Mouse (Mus musculus) midbrain, embryonic 10.5 days (tissue): ENCODE data around the gene Borcs6. TPM values are rescaled to one million over a fixed set of nuclear protein-coding genes. Genes with fewer than 3 reads are reported as not detected.

Source experiments
- DNase-seq: peaks from one replicate; pipeline ENCODE4 v3.0.0-alpha.2; 2017; ENCODE audit warnings: low spot score
- H3K27ac ChIP-seq: fragments of 300-500 bp; sonication (generic); replicated peaks from 2 replicates; pipeline ENCODE4 v1.5.1; 2016; ENCODE audit warnings: mild to moderate bottlenecking
- H3K27me3 ChIP-seq: fragments of 300-500 bp; sonication (generic); 2 replicates; pipeline ENCODE4 v1.6.1; 2016; ENCODE audit warnings: low read depth, mild to moderate bottlenecking; ENCODE audit not compliant: poor library complexity, severe bottlenecking
- H3K36me3 ChIP-seq: fragments of 300-500 bp; sonication (generic); 2 replicates; pipeline ENCODE4 v1.6.1; 2016; ENCODE audit warnings: mild to moderate bottlenecking, moderate library complexity
- H3K4me1 ChIP-seq: fragments of 300-500 bp; sonication (generic); 2 replicates; pipeline ENCODE4 v1.6.1; 2016
- H3K4me3 ChIP-seq: fragments of 300-500 bp; sonication (generic); 2 replicates; pipeline ENCODE4 v1.5.1; 2016; ENCODE audit warnings: mild to moderate bottlenecking, moderate library complexity
- H3K9me3 ChIP-seq: fragments of 300-500 bp; sonication (generic); replicated peaks from 2 replicates; pipeline ENCODE4 v1.6.1; 2016; ENCODE audit warnings: mild to moderate bottlenecking
- WGBS: fragments of 180-500 bp; shearing (Covaris S2); methylation state at CpG from one replicate; pipeline ENCODE4 v1.1.7; 2016; 5-methylcytosine and 5-hydroxymethylcytosine counted together
- polyA plus RNA-seq: library from polyadenylated mRNA; unstranded; fragments of >200 nt; fragmentation: Nextera tagmentation; extraction: Ambion mirVana; gene quantifications from 2 replicates; pipeline ENCODE4 v1.2.1, GENCODE M21; 2016

Borcs6 gene
- polyA plus RNA-seq, 1 experiment from 2014 or later, result 6.9 TPM

DNA sequence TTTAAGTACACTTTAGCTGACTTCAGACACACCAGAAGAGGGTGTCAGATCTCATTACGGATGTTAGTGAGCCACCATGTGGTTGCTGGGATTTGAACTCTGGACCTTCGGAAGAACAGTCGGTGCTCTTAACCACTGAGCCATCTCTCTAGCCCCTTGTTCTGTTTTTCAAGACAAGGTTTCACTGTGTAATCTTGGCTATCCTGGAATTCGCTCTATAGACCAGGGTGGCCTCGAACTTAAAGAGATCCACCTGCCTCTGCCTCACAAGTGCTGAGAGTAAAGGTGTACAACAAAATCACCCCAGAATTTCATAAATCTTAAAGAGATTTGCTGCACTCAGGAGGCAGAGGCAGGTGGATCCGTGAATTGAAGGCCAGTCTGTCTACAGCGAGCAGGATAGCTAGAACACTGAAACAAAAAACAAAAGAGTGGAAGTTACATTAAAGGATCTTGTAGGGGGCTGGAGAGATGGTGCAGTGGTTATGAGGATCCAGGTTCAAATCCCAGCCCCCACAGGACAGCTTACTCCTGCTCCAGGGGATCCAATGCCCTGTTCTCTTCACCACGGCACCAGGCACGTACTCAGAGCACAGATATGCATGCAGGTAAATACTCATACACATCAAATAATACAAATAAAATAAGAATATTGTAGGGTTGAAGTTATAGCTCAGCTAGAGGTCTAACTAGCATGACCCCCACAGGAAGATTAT is 16.4 kb downstream of the Borcs6 start:
- H3K36me3 ChIP-seq, result no peaks in the 10 kb centered on the region
- no peak for DNase-seq
- WGBS, result 51% methylated on average over 9 of the region's 9 CpGs
- no peak overlapping the region for H3K4me3 ChIP-seq
- peaks cover 30% of the 10 kb centered on the region for H3K4me1 ChIP-seq
- H3K9me3 ChIP-seq, result no peaks in the 10 kb centered on the region
- no peak overlapping the region for H3K27ac ChIP-seq
- no peaks in the 10 kb centered on the region for H3K27me3 ChIP-seq

DNA sequence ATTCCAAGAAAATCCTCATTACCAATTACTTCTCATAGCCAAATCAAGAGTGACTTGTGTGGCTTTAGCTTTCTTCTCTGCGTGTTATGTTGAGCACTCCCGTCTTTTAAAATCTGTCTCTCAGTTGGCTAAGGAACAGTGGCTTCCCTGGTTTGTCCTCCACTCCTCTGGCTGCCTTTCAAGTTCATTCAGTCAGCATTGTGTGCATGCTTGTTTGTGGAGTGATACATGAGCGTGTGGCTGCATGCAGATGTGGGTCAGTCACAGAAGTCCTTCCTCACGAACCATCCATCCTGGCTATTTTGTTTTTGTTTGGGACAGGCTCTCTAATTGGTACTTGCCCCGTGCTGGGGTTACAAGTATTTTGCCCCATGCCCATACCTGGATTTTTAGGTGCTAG is 17.1 kb downstream of the Borcs6 start:
- H3K27ac ChIP-seq, result no peak overlapping the region
- no peaks in the 10 kb centered on the region for H3K9me3 ChIP-seq
- no peaks in the 10 kb centered on the region for H3K27me3 ChIP-seq
- no peak overlapping the region for H3K4me3 ChIP-seq
- no peak for DNase-seq
- peaks cover 23% of the 10 kb centered on the region for H3K4me1 ChIP-seq
- 82% methylated on average over 5 of the region's 5 CpGs for WGBS
- no peaks in the 10 kb centered on the region for H3K36me3 ChIP-seq

DNA sequence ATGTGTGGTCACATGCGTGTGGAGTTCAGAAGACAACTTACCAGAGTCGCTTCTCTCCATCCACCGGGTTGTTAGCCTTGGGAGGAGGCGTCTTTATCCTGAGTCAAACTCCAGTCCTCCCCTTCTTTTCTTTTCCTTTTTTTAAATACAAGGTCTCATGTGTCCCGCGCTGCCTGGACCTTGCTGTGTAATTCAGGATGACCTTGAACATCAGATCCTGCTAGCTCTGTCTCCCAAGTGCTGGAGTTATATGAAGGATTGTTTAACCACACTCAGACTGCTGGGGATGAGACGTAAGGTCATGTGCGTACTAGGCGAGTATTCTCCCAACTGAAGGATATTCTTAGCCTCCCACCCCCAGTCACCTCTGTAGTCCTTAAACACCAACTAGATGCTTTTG is 17.8 kb downstream of the Borcs6 start:
- Histone ChIP-seq H3K27me3 (no peaks in the 10 kb centered on the region), H3K4me1 (peaks cover 16% of the 10 kb centered on the region), H3K9me3 (no peaks in the 10 kb centered on the region), H3K4me3 (no peak overlapping the region), H3K27ac (no peak overlapping the region), H3K36me3 (no peaks in the 10 kb centered on the region)
- DNase-seq, result no peak
- WGBS, result 87% methylated on average over 9 of the region's 9 CpGs

DNA sequence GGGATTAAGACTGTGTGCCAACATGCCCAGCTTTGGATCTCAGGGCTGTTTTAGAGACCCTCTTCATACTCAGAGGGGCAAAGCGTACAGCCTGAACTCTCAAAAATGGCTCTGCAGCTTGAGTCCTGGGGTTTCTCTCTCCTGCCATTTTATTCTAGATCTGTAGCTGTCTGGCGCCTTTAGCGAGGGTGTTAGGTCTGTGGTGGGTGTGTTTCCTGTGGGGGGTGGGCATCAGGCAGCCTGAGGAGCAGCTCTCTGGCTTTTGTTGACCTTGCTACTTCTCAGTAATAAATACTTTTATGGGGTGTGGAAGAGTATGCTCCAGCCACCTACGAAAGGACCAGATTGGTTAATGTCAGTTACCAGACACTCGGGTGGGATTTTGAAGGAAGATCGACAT is 18.5 kb downstream of the Borcs6 start:
- 82% methylated on average over 6 of the region's 6 CpGs for WGBS
- H3K36me3 ChIP-seq, result no peaks in the 10 kb centered on the region
- no peak overlapping the region for H3K27ac ChIP-seq
- H3K27me3 ChIP-seq, result no peaks in the 10 kb centered on the region
- H3K4me3 ChIP-seq, result no peak overlapping the region
- DNase-seq, result no peak
- H3K9me3 ChIP-seq, result no peaks in the 10 kb centered on the region
- H3K4me1 ChIP-seq, result peaks cover 10% of the 10 kb centered on the region

DNA sequence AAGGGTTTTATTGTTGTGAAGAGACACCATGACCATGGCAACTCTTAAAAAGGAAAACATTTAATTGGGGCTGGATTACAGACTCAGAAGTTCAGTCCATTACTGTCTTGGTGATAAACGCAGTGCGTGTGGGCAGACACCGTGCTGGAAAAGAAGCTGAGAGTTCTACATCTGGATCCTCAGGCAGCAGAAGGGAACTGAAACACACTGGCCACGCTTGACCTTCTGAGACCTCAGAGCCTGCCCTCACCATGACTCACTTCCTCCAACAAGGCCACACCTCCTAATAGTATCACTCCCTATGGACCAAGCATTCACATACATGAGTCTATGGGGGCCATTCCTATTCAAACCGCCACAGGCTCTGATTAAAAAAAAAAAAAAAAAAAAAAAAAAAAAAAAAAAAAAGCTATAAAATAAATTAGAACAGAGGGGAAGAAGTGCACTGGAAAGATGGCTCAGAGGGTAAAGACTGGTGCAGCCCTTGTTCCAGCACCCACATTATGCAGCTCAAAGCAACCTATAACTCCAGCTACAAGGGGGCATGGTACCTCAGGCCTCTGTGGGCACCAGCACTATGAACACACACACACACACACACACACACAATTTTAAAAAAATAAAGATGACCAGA is 19.4 kb downstream of the Borcs6 start:
- H3K27ac ChIP-seq, result no peak overlapping the region
- no peaks in the 10 kb centered on the region for H3K9me3 ChIP-seq
- H3K36me3 ChIP-seq, result no peaks in the 10 kb centered on the region
- H3K4me1 ChIP-seq, result peaks cover 10% of the 10 kb centered on the region
- DNase-seq, result no peak
- no peaks in the 10 kb centered on the region for H3K27me3 ChIP-seq
- no peak overlapping the region for H3K4me3 ChIP-seq
- 91% methylated on average over 5 of the region's 5 CpGs for whole genome bisulfite sequencing

DNA sequence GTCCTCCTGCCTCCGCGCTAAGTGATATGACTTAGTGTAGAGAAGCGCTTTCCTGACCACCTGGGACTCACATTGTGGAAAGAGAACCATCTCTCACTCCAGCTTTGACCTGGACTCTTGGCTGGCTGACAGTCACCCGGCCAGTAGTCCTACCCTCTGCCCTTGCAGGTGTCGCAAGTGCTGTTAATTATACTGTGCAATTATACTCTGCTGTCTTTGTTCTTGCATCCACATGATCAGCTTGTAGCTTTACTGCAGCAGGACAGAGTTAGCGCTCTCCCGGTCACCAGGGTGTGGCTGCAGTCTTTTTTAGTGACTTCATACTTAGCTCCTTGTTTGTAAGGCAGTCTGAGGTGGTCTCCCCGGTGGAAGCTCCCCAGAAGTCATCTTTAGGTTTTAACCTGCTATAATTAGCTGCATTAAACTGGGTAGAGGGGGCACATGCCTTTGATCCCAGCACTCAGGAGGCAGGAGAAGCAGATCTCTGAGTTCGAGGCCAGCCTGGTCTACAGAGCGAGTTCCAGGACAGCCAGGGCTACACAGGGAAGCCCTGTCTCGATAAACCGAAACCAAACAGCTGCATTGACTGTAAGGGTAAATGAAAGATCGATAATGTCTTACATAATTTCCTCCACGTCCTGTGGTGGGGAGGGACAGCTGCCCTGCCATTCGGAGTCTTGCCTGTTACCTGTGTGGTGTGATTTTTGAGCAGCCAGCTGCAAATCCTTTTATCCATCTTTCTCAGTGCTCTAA is 20.8 kb downstream of the Borcs6 start:
- H3K4me3 ChIP-seq, result no peak overlapping the region
- H3K36me3 ChIP-seq, result no peaks in the 10 kb centered on the region
- no peaks in the 10 kb centered on the region for H3K27me3 ChIP-seq
- no peaks in the 10 kb centered on the region for H3K4me1 ChIP-seq
- DNase-seq, result no peak
- H3K27ac ChIP-seq, result no peak overlapping the region
- no peaks in the 10 kb centered on the region for H3K9me3 ChIP-seq
- WGBS, result 89% methylated on average over 15 of the region's 15 CpGs

DNA sequence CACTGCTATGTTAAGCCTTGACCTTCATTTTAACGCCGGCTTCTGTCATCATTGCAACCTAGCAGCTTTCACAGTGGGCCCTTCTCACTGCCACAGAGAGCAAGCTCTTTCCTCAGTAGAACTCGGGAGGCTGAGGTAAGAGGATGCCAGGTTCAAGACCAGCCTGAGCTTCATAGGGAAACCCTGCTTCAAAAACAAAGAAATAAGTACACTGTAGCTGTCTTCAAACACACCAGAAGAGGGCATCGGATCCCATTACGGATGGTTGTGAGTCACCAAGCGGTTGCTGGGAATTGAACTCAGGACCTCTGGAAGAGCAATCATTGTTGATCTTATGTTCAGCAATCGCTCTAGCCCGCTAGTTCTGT is 21.3 kb downstream of the Borcs6 start:
- Histone ChIP-seq H3K36me3 (no peaks in the 10 kb centered on the region), H3K4me1 (no peaks in the 10 kb centered on the region; the same call in 1 of the 2 replicates), H3K4me3 (no peak overlapping the region), H3K9me3 (no peaks in the 10 kb centered on the region), H3K27ac (no peak overlapping the region), H3K27me3 (no peaks in the 10 kb centered on the region)
- 87% methylated on average over 8 of the region's 8 CpGs for WGBS
- DNase-seq, result no peak

DNA sequence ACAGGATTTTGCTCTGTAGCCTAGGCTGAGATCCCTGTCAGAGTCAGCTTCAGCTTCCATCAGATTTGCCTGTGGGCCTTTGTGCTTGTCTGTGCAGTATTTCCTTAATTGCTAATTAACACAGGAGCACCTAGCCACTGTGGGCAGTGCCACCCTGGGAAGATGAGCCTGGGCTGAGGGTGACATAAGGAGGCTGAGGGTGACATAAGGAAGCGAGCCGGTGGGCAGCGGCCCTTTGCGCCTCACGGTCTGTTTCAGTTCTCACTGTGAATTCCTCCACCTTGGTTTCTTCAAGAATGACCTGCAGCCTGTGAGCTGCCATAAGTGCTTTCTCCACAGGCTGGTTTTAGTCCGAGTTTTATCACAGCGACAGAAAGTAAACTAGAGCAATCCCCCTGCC is 22.1 kb downstream of the Borcs6 start:
- no peaks in the 10 kb centered on the region for H3K9me3 ChIP-seq
- no peaks in the 10 kb centered on the region for H3K27me3 ChIP-seq
- H3K4me1 ChIP-seq, result no peaks in the 10 kb centered on the region; the same call in 1 of the 2 replicates
- no peak overlapping the region for H3K4me3 ChIP-seq
- H3K27ac ChIP-seq, result no peak overlapping the region
- H3K36me3 ChIP-seq, result no peaks in the 10 kb centered on the region
- WGBS, result 93% methylated on average over 7 of the region's 7 CpGs
- DNase-seq, result no peak

DNA sequence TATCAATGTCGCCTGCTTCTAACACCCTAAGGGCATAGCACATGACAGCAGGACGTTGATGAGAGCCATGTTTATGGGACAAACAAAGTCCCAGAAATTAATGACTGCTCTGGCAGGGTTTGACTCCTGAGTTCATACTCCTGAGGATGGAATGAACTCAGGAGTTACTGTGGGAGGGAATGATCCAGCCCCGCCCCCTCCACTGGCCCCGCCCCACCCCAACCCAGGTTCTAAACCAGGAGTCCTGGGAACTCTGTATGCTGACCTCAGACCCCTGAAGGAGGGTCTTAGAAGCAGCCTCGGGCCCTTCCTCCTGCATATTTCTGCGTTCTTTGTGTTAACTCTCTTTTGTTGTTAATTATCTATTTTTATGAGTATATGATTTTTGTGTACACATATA is 26.1 kb downstream of the Borcs6 start:
- Histone ChIP-seq H3K4me1 (peaks cover 38% of the 10 kb centered on the region), H3K4me3 (no peak overlapping the region), H3K36me3 (peaks cover 12% of the 10 kb centered on the region), H3K9me3 (no peaks in the 10 kb centered on the region), H3K27ac (no peak overlapping the region), H3K27me3 (no peaks in the 10 kb centered on the region)
- 63% methylated on average over 6 of the region's 6 CpGs for WGBS
- no peak for DNase-seq

DNA sequence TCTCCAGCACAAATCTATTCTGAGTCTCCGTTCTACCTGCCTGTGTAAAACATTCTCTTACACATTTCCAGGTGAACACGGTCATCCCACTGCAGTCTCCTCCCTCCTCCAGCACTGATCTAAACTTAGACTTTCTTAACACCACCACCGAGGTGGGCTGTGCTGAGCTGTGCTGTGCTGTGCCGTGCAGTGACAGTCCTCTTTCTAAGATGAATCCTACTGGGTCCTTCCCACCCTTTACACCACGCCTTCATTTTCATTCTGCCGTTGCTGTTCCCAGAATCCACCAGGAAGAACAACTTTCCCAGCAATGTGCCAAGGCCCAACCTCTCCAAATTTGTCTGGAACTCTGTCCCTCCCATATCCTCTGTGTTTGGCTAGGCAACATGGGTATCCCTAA is 26.9 kb downstream of the Borcs6 start:
- WGBS, result 77% methylated on average over 6 of the region's 6 CpGs
- no peak overlapping the region for H3K27ac ChIP-seq
- H3K9me3 ChIP-seq, result no peaks in the 10 kb centered on the region
- DNase-seq, result no peak
- H3K27me3 ChIP-seq, result no peaks in the 10 kb centered on the region
- peaks cover 20% of the 10 kb centered on the region for H3K36me3 ChIP-seq
- H3K4me1 ChIP-seq, result peaks cover 42% of the 10 kb centered on the region
- H3K4me3 ChIP-seq, result no peak overlapping the region

DNA sequence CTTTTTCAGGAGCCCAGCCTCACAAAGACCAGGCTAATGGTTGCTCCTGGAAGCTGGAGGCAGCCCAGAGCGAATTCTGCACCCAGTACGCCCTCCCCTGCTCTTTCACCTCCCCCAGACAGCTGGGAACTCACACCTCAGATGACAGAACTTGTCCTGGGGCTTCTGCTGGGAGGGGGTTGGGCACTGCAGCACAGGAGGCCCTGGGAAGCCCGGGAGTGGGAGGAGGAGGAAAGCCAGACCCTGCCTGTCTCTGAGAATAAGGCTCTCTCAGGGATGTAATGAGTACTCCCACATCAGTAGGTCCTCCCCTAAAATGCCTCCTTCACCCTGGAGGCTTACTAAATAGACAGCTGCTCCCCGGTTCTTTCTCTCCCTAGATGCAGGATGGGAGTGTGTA is 27.6 kb downstream of the Borcs6 start:
- 48% methylated on average over 4 of the region's 4 CpGs for WGBS
- Histone ChIP-seq H3K27ac (peak overlapping the region; percentile 57; the same call in 1 of the 2 replicates), H3K4me3 (0 out of 2 replicates have a peak overlapping the region, but pooled peaks have one; percentile 16), H3K4me1 (peaks cover 49% of the 10 kb centered on the region), H3K27me3 (no peaks in the 10 kb centered on the region), H3K36me3 (peaks cover 27% of the 10 kb centered on the region), H3K9me3 (no peaks in the 10 kb centered on the region)
- DNase-seq, result no peak

DNA sequence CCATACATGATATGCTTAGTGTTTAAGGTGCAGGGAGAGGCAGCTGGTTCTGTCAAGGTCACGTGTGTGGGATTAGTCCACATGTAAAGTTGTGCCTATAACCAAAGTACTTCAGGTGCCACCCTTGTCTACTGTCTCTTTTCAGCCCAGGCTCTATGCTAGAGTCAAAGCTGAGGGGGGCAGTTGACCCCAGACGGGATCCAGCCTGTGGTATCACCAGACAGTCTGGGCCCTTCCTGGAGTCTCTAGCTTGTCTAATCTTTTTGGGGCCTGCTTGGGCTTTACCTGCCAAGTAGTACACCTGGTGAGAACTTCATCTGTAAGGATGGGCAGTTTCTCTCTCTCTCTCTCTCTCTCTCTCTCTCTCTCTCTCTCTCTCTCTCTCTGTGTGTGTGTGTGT is 28.1 kb downstream of the Borcs6 start:
- peaks cover 29% of the 10 kb centered on the region for H3K36me3 ChIP-seq
- peaks cover 51% of the 10 kb centered on the region for H3K4me1 ChIP-seq
- peak overlapping the region; percentile 99 for H3K27ac ChIP-seq
- H3K27me3 ChIP-seq, result no peaks in the 10 kb centered on the region
- H3K9me3 ChIP-seq, result no peaks in the 10 kb centered on the region
- H3K4me3 ChIP-seq, result peak overlapping the region; percentile 83
- WGBS, result 69% methylated on average over 2 of the region's 2 CpGs
- DNase-seq, result no peak
